Mouse (Mus musculus): ENCODE results near the gene Cwc25.
"Not testable (repeated sequence)": the region's sequence is repeated elsewhere in the genome, so short reads cannot be mapped to it uniquely, and the experiment has no call there.

The Cwc25 gene

DNA sequence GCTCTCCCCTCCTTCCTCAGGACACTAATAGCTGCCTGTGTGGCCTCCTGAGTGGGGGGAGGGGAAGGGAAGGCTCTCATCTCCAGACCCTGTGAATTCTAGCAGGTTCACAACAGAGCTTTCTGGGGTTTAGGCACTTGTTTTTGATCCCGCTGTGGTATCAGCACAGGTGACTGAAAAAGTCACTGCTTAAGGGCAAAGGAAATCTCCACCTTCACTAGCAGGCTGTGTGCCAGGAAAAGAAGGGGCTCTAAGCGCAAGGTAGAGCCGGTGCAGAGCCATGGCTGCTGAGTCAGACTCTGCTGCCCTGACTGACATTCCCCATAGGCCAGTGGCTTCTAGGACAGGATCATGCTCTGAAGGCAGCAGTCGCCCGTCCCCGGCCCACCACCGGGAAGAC is 37.6 kb downstream of the Cwc25 start:
- no peak for DNase-seq (ENCODE audit: low spot score)

- DNase-seq (ENCODE audit: low spot score): no peak
Observed at GRCm38 (mm10) chr11:97728311-97728710, 38.0 kb downstream of the Cwc25 start.

DNA sequence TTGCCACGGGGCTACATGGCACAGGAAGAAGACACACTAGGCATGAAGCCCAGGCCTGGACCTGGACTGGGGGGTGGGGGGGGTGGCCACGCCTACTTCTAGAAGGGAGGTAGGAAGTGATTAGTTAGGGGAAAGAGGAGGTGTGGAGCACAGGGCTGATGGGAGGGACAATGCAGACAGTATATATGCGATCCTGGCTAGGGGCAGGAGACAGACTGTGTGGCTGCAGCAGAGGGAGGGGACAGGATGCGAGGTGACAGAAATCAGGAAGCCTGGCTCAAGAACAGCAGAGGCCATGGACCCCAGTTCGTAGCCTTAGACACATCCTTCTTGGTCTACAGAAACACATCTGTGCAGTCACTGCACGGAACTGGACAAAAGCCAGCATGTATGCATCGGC is 42.6 kb downstream of the Cwc25 start:
- DNase-seq (ENCODE audit: low spot score): no peak

DNA sequence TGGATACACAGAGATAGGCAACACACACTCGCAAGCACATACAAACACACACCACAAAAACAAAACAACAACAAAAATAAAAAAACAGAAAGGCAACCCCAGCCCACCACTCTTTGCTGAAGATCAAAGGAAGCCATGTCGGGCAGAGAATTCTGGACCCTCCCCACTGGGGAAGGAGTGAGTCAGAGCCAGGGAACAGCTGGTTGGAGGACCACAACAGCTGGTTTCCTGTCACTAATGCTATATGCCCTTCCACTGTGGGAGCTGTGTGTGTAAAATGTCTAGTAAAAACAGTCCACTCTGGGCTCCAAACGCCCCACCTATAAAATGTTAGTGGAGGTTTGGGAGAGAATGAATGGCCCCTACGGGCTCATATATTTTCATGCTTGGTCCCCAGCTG is 45.0 kb downstream of the Cwc25 start:
- no peak for DNase-seq (ENCODE audit: low spot score)

DNA sequence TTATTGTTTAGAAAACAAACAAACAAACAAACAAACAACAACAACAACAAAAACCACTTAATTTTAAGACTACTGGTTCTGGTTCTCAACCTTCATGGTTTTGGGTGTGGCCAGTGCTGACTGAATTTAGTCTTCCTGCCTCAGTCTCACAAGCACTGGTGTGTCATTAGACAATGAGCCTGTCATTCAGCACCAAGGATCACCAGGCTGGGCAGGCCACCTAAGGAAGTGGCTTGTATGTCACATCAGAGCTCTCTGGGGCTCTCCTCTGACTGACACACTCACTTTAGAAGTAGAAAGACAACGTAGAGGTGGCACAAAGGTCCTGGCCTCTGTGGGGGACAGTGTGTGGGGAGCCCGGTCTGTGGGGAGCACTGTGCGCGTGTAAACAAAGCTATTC is 47.3 kb downstream of the Cwc25 start:
- no peak for DNase-seq (ENCODE audit: low spot score)

DNA sequence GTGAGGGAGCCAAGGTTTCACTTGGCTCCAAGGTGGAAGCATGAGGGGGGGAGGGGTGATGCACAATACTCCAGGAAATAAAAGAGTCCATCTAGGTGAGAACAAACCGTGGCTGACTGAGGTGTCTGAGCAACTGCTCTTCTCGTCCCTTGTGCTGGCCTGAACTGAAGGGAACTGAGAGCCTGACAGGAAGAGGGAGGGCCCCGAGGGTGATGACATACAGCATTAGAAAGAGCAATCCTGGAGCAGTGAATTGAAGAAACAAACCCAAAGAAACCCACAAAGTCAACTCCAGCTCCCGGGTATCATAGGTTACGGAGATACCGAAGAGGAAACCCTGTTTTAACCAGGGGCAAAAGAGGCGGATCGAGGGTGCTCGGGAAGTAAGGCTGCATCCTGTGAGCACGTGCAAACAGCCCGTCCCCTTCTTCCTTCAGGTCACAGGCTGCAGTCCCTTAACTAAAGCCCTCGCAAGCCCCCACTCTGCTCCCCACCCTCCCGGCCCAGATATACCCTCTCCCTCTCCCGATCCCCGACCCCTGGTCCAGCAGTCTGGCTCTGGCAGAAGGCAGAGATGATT is 48.0 kb downstream of the Cwc25 start:
- no peak for DNase-seq (ENCODE audit: low spot score)

DNA sequence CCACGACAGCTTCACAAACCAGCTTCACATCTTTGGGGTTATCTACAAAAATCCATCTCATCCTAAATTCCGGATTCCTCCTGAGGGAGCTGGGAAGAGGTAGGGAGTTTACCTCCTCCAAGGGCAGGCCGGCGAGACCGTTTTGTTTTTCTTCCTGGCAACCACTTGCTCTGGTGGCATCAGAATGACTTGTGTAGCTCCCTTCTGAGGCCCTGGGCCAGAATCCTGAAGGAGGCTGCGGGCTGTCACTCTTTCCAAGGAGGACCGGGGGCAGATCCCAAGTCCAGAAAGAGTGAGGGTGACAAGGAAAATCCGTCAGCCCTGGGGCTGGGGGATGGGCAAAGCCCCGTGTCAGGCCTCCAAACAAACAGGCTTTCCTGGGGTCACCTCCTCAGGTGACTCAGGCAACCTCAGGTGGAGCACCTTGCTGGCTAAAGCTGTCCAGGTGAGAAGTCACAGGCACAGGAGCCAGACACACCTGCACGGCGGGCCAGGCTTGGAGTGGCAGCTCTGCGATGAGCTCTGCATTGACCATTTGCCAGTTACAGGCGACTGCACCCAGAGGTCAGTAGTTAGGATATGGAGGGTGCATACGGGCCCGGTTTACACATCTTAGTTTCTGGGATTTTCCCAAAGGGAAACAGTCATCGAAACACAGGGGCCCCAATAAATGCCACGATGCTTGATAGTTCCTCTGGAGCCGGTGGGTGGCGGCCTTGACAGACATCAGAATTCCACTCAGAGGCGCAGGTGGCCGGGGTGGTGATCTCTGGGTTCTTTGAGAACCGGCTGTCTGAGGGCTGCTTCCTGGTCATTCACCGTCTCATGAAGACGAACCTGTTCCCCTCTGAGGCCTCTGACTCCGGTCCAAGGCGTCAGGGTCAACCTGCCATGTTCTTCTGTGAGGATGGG is 48.7 kb downstream of the Cwc25 start:
- no peak for DNase-seq (ENCODE audit: low spot score)

GRCm38 (mm10) chr11:97716021-97716420 is 50.3 kb downstream of the Cwc25 start:
- DNase-seq (ENCODE audit: low spot score): no peak

- no peak for DNase-seq (ENCODE audit: low spot score)
Observed at GRCm38 (mm10) chr11:97714784-97715760, 51.3 kb downstream of the Cwc25 start.

GRCm38 (mm10) chr11:97714356-97714755 is 52.0 kb downstream of the Cwc25 start:
- DNase-seq (ENCODE audit: low spot score): no peak

- DNase-seq (ENCODE audit: low spot score): no peak
Observed at GRCm38 (mm10) chr11:97713896-97714295, 52.5 kb downstream of the Cwc25 start.

- no peak for DNase-seq (ENCODE audit: low spot score)
Observed at GRCm38 (mm10) chr11:97712286-97712685, 54.1 kb downstream of the Cwc25 start.

DNA sequence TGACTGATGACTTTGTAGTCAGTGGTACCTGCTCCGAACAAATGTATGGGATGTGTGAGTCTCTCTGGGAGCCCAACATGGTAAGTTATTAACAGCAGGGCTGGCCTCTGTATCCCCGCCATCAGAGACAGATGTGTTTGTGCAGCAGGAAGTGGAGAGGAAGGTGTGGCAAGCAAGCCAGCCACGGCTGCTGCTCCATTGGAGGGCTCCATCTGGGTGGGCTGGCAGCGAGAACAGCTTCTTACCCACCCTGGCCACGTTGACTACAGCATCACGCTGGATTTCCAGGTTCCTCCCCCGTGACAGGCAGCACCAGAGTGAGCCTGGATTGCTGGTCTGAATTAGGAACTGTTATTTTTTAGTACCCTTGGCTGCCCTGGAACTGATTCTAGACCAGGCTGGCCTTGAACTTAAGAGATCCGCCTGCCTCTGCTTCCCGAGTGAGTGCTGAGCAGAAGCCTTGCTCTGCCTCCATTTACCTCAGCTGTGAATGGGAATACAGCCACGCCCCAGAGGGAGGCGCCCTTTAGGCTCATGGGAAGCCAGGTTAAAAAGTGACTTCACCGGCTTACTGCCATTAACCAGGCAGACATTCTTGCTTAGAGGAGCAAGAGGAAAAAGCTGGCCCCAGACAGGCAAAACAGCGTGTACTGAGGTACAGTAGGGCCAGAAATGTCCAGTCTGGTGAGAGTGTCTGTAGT is 55.0 kb downstream of the Cwc25 start:
- no peak for DNase-seq (ENCODE audit: low spot score)

DNA sequence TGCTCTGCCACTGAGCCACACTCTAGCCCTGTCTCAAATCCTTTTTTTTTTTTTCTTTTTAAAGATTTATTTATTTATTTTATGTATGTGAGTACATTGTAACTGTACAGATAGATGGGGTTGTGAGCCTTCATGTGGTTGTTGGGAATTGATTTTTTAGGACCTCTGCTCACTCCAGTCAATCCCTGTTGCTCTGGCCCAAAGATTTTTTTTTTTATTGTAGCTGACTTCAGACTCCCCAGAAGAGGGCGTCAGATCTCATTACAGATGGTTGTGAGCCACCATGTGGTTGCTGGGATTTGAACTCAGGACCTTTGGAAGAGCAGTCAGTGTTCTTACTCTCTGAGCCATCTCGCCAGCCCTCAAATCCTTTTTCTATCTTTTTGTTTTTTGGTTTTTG is 56.3 kb downstream of the Cwc25 start:
- not testable (repeated sequence) for DNase-seq (ENCODE audit: low spot score)

DNA sequence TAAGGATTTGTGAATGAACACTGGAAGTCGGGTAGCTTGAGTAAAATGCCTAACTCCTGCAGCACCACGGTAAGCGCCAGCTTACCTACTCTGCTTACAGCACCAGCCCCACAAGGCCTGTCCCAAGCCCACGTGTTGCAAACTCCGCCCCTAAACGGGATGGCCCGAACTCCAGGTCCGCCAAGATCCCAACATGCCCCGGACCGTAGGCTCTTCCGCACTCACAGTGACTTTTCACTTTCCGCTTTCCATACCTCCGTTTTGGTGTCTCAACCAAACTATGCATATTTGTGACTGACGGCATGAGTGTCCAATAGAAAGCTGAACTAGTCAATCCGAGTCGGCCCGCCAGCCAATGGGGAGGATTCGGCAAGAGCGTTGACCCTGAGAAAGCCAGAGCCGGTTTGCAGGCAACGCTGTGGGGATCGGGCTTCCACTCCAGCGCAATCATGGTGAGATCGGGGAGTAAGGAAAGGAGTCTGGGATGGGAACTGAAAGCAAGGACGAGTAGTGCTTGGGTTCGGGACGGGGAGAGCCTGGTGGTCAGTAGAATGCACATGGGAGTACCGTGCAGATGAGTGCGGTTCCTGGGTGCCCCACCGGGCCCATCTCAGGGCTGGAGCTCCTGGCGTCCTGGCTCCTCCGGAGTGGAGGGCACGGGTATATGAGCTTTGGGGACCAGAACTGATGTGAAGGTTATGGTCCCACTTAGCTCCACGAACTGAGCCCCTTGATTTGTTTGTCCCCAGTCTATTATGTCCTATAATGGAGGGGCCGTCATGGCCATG is 63.1 kb downstream of the Cwc25 start, which contains the start of gene Psmb3:
Gene Psmb3 (plus strand): TSS at position 361 of the 788 bp plus-strand sequence.
- peak; percentile 98 for DNase-seq (ENCODE audit: low spot score)

DNA sequence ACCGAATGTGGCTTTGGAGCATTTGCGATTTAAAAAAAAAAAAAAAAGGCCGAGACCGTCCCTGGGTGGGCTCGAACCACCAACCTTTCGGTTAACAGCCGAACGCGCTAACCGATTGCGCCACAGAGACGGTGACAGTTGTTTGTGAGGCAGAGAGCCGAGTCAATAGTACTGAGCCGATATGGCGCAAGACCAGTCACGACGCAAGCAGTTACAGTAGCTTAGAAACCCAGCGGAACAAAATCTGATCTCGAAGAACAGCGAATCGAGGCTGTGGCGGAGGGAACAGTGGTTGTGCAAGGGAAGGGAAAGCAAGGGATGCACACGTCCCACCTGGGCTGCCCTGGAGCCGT is 64.0 kb downstream of the Cwc25 start:
- DNase-seq (ENCODE audit: low spot score): peak; percentile 69

GRCm38 (mm10) chr11:97701581-97702392 is 64.6 kb downstream of the Cwc25 start:
- no peak for DNase-seq (ENCODE audit: low spot score)

GRCm38 (mm10) chr11:97700746-97701580 is 65.4 kb downstream of the Cwc25 start:
- no peak for DNase-seq (ENCODE audit: low spot score)
